Mouse (Mus musculus): ENCODE data around the gene Uhrf1.

Uhrf1 gene

GRCm38 (mm10) chr17:56275842-56276480 is 27.2 kb upstream of the Uhrf1 start:
- DNase-seq (ENCODE audit: low read depth, low spot score), result no peak

- peak; percentile 83 for DNase-seq (ENCODE audit: low read depth, low spot score)
Measured at GRCm38 (mm10) chr17:56276643-56277566, 26.2 kb upstream of the Uhrf1 start, which contains the start of gene Ticam1. Ticam1 (minus strand) TSS chr17:56276786.

GRCm38 (mm10) chr17:56277567-56277893 is 25.6 kb upstream of the Uhrf1 start:
- DNase-seq (ENCODE audit: low read depth, low spot score), result no peak

GRCm38 (mm10) chr17:56278340-56278739 is 24.8 kb upstream of the Uhrf1 start:
- no peak for DNase-seq (ENCODE audit: low read depth, low spot score)

- no peak for DNase-seq (ENCODE audit: low read depth, low spot score)
Measured at GRCm38 (mm10) chr17:56279481-56280155, 23.5 kb upstream of the Uhrf1 start.

- DNase-seq (ENCODE audit: low read depth, low spot score), result no peak
Measured at GRCm38 (mm10) chr17:56281193-56281592, 21.9 kb upstream of the Uhrf1 start.

GRCm38 (mm10) chr17:56282802-56283201 is 20.3 kb upstream of the Uhrf1 start:
- no peak for DNase-seq (ENCODE audit: low read depth, low spot score)

- DNase-seq (ENCODE audit: low read depth, low spot score), result peak; percentile 59
Measured at GRCm38 (mm10) chr17:56283316-56283715, 19.8 kb upstream of the Uhrf1 start.

GRCm38 (mm10) chr17:56285995-56286394 is 17.1 kb upstream of the Uhrf1 start:
- DNase-seq (ENCODE audit: low read depth, low spot score), result no peak

GRCm38 (mm10) chr17:56287830-56288229 is 15.3 kb upstream of the Uhrf1 start:
- no peak for DNase-seq (ENCODE audit: low read depth, low spot score)

GRCm38 (mm10) chr17:56288866-56289265 is 14.3 kb upstream of the Uhrf1 start:
- DNase-seq (ENCODE audit: low read depth, low spot score), result no peak

GRCm38 (mm10) chr17:56289371-56290331 is 13.5 kb upstream of the Uhrf1 start:
- DNase-seq (ENCODE audit: low read depth, low spot score), result no peak

GRCm38 (mm10) chr17:56290388-56291170 is 12.5 kb upstream of the Uhrf1 start:
- DNase-seq (ENCODE audit: low read depth, low spot score), result no peak

- no peak for DNase-seq (ENCODE audit: low read depth, low spot score)
Measured at GRCm38 (mm10) chr17:56291171-56291511, 12.0 kb upstream of the Uhrf1 start.

- DNase-seq (ENCODE audit: low read depth, low spot score), result no peak
Measured at GRCm38 (mm10) chr17:56291826-56292475, 11.2 kb upstream of the Uhrf1 start.

- no peak for DNase-seq (ENCODE audit: low read depth, low spot score)
Measured at GRCm38 (mm10) chr17:56292531-56293222, 10.4 kb upstream of the Uhrf1 start, which contains the start of gene Plin3. Plin3 (minus strand) TSS chr17:56292873.

GRCm38 (mm10) chr17:56293291-56293690 is 9.8 kb upstream of the Uhrf1 start:
- DNase-seq (ENCODE audit: low read depth, low spot score), result no peak

GRCm38 (mm10) chr17:56294241-56294640 is 8.9 kb upstream of the Uhrf1 start:
- DNase-seq (ENCODE audit: low read depth, low spot score), result no peak

GRCm38 (mm10) chr17:56296201-56296600 is 6.9 kb upstream of the Uhrf1 start:
- no peak for DNase-seq (ENCODE audit: low read depth, low spot score)

Data from telencephalon, adult 2 months (tissue).